Mouse (Mus musculus): ENCODE measurements around the gene Gm42372.
A peak's percentile ranks its signal among the peaks of the same experiment; 100 is the strongest.
"Not testable (repeated sequence)": the region's sequence is repeated elsewhere in the genome, so short reads cannot be mapped to it uniquely, and the experiment has no call there.

Gene Gm42372

DNA sequence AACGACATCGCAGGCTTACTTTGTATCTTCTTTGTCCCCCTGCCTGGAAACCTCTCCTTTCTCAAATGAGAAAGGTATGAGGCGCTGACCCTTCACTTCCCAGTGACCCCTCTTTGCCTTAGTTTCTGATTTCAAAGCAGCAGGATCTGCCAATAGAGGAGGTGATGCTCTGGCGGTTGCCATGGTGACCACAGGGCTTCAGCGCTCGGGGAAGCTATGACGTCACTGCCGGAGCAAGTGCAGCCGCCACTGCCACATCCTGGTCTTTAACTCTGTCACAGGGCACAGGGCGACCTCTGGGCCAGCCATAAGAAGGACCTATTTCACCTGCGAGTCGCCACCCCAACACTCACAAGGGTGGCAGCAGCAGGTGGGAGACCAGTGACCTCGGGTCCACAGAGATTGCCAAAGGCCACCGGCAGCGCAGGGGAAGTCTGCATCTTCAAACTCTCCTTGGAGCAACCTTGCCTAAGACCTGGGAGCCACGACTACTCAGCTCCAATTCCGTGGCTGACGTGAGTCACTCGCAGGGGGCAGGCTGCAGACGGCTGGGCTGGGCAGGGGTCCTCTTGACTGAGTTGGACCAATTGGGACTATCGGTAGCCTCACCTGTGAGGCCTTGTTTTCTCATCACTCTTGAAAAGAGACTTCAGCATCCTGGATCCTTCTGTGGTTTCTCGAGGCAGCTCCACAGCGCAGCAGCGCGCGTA, at the start of gene Gm42372:
Gene Gm42372, plus strand, starts transcription at position 228 of the 710 bp plus-strand sequence.
- peak; percentile 82 for DNase-seq

GRCm38 (mm10) chr7:16937312-16937711, 45.6 kb upstream of the Gm42372 start:
- no peak for DNase-seq

DNA sequence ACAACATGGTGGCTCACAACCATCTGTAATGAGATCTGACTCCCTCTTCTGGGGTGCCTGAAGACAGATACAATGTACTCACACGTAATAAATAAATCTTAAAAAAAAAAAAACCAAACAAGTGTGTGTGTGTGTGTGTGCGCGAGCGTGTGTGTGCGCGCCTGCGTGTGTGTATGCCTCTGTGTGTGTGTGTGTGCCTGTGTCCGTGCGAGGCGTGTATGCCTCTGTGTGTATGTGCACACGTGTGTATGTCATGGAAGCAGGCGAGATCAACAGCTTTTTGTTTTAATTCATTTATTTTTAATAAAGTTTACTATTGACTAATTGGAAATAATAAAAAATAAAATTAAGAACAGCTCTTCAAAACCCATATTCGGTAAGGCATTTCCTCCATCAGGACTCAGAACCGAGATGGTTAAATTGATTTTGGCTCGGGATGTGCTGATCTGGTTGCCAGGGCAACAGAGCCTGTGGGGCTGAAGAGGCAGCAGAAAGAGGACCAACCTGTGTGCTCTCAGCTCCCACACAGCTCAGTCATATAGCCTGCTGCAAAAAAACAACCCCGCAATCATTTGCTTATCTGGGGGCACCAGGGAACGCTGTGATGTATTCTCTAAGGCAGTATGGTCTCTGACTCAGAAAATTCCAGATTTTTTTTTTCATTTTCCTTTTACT, 44.6 kb upstream of the Gm42372 start:
- DNase-seq: no peak

DNA sequence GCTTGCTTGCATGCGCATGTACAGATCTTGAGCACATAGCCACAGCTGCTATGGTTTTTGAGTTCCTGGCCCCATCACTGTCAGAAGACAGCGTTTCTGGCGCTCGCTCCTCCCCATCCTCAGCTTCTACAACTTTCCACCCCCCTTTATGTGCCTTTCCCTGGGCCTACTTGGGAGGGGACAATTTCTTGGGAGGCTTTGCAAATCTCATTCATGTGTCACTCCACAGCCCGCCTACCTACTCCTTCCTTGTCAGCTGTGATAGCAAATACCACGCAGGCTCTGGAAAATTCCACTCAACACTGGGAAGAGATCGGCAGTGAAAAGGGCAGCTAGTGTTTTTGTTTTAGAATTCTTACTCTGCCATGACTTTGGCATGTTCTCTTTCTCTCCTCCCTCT, 42.6 kb upstream of the Gm42372 start:
- DNase-seq: no peak

DNA sequence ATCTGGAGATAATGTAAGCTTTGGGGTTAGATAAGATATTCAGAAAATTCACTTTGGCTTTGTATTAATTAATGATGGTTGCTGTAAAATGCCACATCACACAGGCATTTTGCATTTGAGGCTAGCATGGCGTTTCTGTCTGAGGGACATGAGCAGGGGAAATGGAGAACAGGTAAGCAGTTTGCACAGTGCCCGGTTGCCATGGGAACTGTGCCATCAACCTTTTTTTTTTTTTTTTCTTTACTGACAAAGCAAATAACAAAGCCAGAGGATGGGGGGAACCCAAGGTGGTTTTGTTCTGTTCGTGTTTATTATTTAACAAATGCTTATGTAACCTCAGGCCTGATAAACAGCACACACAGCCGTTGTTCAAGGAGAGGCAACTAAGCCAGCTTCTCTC, 40.0 kb upstream of the Gm42372 start:
- no peak for DNase-seq

- DNase-seq: peak; percentile 91
Measured at GRCm38 (mm10) chr7:16944061-16944807, 38.7 kb upstream of the Gm42372 start, which contains the start of gene Pnmal2. Pnmal2 (plus strand) TSS chr7:16944682.

- no peak for DNase-seq
Measured at GRCm38 (mm10) chr7:16944808-16945315, 38.0 kb upstream of the Gm42372 start.

GRCm38 (mm10) chr7:16945419-16945818, 37.5 kb upstream of the Gm42372 start:
- peak; percentile 63 for DNase-seq

DNA sequence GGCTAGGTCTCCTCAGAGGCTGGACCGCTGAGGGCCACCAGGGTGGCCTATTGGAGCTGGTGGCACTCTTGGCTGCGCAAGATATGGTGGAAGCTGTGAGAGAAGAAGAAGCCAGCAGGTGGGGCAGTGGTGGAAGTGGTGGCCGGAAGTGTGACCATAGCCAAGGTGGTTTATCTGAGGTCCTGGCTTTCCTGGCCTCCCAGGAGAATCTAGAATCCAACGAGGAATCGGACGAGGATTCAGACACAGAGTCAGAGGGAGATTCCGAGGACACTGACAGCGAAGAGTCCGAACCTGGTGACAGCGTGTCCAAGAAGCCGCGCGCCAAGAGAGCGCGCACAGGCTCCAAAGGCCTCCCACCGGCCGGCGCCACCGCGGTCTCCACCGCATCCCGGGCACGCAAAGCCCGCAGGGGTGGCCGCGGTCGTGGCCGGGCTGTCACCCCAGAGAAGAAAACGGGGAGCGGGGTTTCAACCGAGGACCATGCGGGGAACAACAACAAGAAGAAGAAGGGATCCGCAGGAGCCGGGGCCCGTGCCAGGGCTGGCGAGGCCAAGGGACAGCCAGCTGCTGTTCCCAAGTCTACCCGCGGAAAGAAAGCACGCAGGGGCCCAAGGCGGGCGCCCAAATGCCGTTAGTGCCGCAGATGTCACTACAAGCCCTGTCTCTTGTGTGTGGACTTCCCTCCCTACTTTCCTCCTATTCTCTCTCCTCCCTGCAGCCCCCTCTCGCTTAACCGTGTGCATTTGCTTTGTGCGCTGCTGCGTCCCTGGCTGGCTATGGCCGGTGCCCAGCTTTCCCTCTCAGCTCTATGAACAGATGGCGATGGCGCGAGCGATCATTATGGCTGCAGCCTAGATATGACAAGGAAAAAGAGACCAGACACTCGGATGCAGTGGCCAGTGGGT, 36.2 kb upstream of the Gm42372 start:
- DNase-seq: peak; percentile 71

- DNase-seq: no peak
Measured at GRCm38 (mm10) chr7:16947349-16947895, 35.5 kb upstream of the Gm42372 start.

DNA sequence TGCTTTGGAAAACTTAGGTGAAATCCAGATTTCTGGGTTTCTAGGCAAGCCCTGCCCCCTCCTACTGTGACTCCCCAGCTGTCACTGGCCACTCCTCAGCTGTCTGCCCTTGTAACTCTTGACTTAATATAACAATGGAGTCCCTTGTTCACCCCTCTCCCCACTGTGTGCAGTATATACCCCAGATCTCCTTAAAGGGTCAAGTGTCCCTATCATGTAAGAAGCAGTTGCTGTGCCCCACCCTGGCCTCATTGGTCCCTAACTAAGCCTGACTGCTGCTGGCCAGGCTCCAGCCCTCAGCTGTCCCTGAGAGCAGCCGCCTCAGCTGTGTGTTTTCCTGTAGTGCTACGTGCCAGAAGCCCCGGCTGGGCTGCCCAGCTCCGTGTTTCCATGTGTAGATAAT, 34.9 kb upstream of the Gm42372 start:
- peak; percentile 54 for DNase-seq

GRCm38 (mm10) chr7:16948923-16949458, 33.9 kb upstream of the Gm42372 start:
- DNase-seq: no peak

- peak; percentile 85 for DNase-seq
Measured at GRCm38 (mm10) chr7:16949908-16950841, 32.7 kb upstream of the Gm42372 start.

DNA sequence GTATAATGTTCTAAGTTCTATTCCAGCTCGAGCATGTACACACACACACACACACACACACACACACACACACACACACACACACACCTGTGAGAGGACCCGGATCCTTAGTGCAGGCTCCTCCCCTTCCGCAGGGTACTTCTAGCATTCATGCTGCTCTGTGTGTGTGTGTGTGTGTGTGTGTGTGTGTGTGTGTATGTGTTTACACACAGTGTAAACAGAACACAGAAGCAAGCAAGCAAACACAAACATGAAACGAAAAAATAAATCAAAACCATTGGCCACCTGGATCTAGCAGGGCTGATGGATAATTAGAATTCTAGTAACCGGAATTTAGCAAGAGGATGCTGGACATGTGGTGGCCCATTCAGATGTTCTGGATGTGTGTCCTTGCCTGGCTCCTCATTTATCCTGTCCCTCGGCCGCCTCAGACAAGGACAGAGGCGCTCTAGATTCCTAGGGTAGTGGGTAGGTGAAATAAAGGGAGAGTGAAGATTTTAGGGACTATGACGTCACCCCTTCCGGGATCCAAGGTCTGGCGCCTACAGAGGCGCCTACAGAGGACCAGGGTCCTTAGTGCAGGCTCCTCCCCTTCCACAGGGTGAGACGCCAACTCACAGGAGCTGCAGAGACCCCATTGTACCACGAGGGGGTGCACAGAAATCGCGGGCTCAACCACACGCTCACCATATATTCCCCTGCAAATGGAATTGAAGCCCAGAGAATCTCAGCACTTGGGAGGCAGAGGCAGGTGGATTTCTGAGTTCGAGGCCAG, 31.8 kb upstream of the Gm42372 start:
- peak; percentile 81 for DNase-seq

GRCm38 (mm10) chr7:16953776-16954175, 29.1 kb upstream of the Gm42372 start:
- not testable (repeated sequence) for DNase-seq

DNA sequence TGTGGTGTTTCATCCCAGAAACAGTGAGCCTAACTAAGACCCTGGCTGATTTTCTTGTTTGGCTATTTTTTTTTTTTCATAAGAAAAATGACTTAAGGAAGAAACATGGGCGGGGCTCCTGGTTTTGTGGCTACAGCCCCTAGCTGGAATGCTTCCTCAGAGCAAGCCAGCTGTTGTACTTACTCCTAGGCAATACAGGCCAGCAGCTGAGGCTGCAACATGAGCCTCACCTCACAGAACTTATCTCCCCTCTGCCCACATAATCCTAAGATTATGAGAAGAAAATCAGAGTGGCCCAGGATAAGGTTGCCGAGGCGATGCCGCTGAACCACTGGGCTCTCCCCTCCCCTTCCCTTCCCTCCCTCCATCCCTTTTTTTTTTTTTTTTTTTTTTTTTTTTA, 27.2 kb upstream of the Gm42372 start:
- DNase-seq: no peak

GRCm38 (mm10) chr7:16956410-16957265, 26.2 kb upstream of the Gm42372 start:
- no peak for DNase-seq

DNA sequence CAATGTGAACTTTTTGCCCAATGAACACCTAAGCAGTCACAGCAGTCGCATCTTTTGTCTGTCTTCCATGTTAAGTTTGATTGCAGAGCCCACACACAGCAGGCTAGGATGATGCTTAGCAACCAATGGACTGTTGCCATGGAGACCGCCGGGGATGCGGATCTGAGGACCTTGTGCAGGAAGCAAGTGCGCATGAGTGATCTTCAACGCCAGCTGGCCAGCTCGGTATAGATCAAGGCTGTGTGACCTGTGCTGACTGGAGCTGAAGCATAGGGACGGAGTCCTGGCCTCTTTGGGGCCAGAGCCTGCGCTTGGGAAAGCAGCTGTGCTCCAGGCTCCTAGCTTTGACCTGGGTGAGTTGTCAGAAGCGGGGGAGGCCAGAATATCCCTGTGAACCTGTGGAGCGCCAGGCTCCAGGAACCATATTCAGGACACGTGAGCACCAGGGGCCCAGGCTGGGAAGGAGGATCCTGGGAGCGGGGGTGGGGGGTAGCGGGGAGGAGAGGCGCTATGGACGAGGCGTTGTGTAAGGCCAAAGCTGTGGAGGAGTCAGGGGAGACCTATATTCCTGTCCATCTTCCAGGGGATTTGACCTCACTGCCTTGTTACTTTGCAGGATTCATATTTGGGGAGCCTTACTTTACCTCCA, 23.2 kb upstream of the Gm42372 start, which contains the start of gene Pnmal1:
Gene Pnmal1, plus strand, starts transcription at position 141 of the 649 bp plus-strand sequence.
- peak; percentile 84 for DNase-seq
